Mouse (Mus musculus): ENCODE measurements around the gene 2810408A11Rik. TPM values are rescaled to one million over a fixed set of nuclear protein-coding genes. Genes with fewer than 3 reads are reported as not detected.

Gene 2810408A11Rik
- polyA plus RNA-seq, 1 experiment from 2014 or later, result 32.8 TPM

GRCm38 (mm10) chr11:69878952-69879351 lies 21.8 kb downstream of the 2810408A11Rik start:
- Histone ChIP-seq H3K27me3 (no peaks in the 10 kb centered on the region), H3K9me3 (no peaks in the 10 kb centered on the region), H3K36me3 (no peaks in the 10 kb centered on the region), H3K4me2 (peak overlapping the region; percentile 82), H3K4me3 (replicated peaks) (no peak overlapping the region), H3K4me1 (replicated peaks) (peaks cover 43% of the 10 kb centered on the region), H3K27ac (no peak overlapping the region), H3K9ac (replicated peaks) (0 out of 2 replicates have a peak overlapping the region, but pooled peaks have one; percentile 18)
- WGBS, result 92% methylated on average over 6 of the region's 6 CpGs
- no peak for ATAC-seq (ENCODE audit: insufficient number of reproducible peaks, insufficient read depth, low FRiP score, low TSS enrichment, low read depth)

GRCm38 (mm10) chr11:69878399-69878798 lies 22.4 kb downstream of the 2810408A11Rik start:
- no peak overlapping the region for H3K9ac ChIP-seq (replicated peaks)
- H3K4me1 ChIP-seq (replicated peaks), result peaks cover 43% of the 10 kb centered on the region
- H3K4me3 ChIP-seq (replicated peaks), result no peak overlapping the region
- H3K9me3 ChIP-seq, result no peaks in the 10 kb centered on the region
- H3K27me3 ChIP-seq, result no peaks in the 10 kb centered on the region
- ATAC-seq (ENCODE audit: insufficient number of reproducible peaks, insufficient read depth, low FRiP score, low TSS enrichment, low read depth), result no peak
- WGBS, result 89% methylated on average over 3 of the region's 3 CpGs
- no peaks in the 10 kb centered on the region for H3K36me3 ChIP-seq
- no peak overlapping the region for H3K27ac ChIP-seq
- no peak overlapping the region for H3K4me2 ChIP-seq

- Histone ChIP-seq H3K27ac (peak within 1 kb of the TSS; percentile 31; the same call in 1 of the 2 replicates), H3K4me1 (replicated peaks) (peaks cover 43% of the 10 kb centered on the region), H3K27me3 (no peaks in the 10 kb centered on the region), H3K9me3 (no peaks in the 10 kb centered on the region), H3K4me3 (replicated peaks) (peak within 1 kb of the TSS; percentile 11; the same call in 1 of the 2 replicates), H3K36me3 (no peaks in the 10 kb centered on the region), H3K4me2 (peak within 1 kb of the TSS; percentile 47), H3K9ac (replicated peaks) (no peak within 1 kb of the TSS)
- no peak for ATAC-seq (ENCODE audit: insufficient number of reproducible peaks, insufficient read depth, low FRiP score, low TSS enrichment, low read depth)
- 89% methylated on average over 11 of the region's 11 CpGs for WGBS
Observed at GRCm38 (mm10) chr11:69877878-69878277, 22.9 kb downstream of the 2810408A11Rik start, which contains the start of gene Tmem95. Gene Tmem95 (minus strand): TSS chr11:69878018.

GRCm38 (mm10) chr11:69876867-69877266 lies 23.9 kb downstream of the 2810408A11Rik start:
- H3K9me3 ChIP-seq, result no peaks in the 10 kb centered on the region
- peak overlapping the region; percentile 11; the same call in 1 of the 2 replicates for H3K4me3 ChIP-seq (replicated peaks)
- H3K9ac ChIP-seq (replicated peaks), result no peak overlapping the region
- peak overlapping the region; percentile 31; the same call in 1 of the 2 replicates for H3K27ac ChIP-seq
- peak overlapping the region; percentile 47 for H3K4me2 ChIP-seq
- no peak for ATAC-seq (ENCODE audit: insufficient number of reproducible peaks, insufficient read depth, low FRiP score, low TSS enrichment, low read depth)
- H3K4me1 ChIP-seq (replicated peaks), result peaks cover 42% of the 10 kb centered on the region
- H3K27me3 ChIP-seq, result no peaks in the 10 kb centered on the region
- 3% methylated on average over 12 of the region's 12 CpGs for WGBS
- H3K36me3 ChIP-seq, result no peaks in the 10 kb centered on the region

- Histone ChIP-seq H3K9me3 (no peaks in the 10 kb centered on the region), H3K9ac (replicated peaks) (no peak overlapping the region), H3K4me1 (replicated peaks) (peaks cover 35% of the 10 kb centered on the region), H3K27ac (peak overlapping the region; percentile 30; the same call in 1 of the 2 replicates), H3K4me2 (no peak overlapping the region), H3K36me3 (no peaks in the 10 kb centered on the region), H3K4me3 (replicated peaks) (no peak overlapping the region), H3K27me3 (no peaks in the 10 kb centered on the region)
- WGBS, result 70% methylated on average over 7 of the region's 7 CpGs
- ATAC-seq (ENCODE audit: insufficient number of reproducible peaks, insufficient read depth, low FRiP score, low TSS enrichment, low read depth), result no peak
Observed at GRCm38 (mm10) chr11:69876186-69876585, 24.6 kb downstream of the 2810408A11Rik start.

DNA sequence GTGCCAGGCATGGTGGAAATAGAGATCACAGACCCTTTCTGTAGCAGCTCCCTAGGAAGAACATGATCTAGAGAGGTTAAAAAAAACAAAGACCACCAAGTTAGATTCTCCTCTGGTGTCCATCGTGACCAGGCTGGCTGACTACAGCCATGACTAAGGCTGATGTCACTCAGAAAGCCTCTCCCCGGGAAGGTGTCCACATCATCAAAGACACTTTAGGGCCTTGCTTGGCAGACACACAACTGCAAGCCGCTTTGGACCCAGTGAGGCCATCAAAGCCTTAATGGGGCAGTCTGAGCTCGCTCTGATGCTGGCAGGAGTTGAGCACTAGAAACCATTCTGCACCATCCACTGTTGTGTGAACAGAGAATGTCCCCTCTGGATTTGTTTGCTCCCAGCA lies 28.3 kb downstream of the 2810408A11Rik start:
- 74% methylated on average over 4 of the region's 4 CpGs for WGBS
- Histone ChIP-seq H3K9me3 (no peaks in the 10 kb centered on the region), H3K4me3 (replicated peaks) (no peak overlapping the region), H3K4me1 (replicated peaks) (peaks cover 16% of the 10 kb centered on the region; the same call in 1 of the 2 replicates), H3K27me3 (0 out of 2 replicates have a peak, but pooled peaks cover 2% of the 10 kb centered on the region), H3K4me2 (no peak overlapping the region), H3K36me3 (no peaks in the 10 kb centered on the region), H3K9ac (replicated peaks) (no peak overlapping the region), H3K27ac (no peak overlapping the region)
- no peak for ATAC-seq (ENCODE audit: insufficient number of reproducible peaks, insufficient read depth, low FRiP score, low TSS enrichment, low read depth)

GRCm38 (mm10) chr11:69871822-69872221 lies 29.0 kb downstream of the 2810408A11Rik start:
- ATAC-seq (ENCODE audit: insufficient number of reproducible peaks, insufficient read depth, low FRiP score, low TSS enrichment, low read depth), result no peak
- no peak overlapping the region for H3K4me3 ChIP-seq (replicated peaks)
- peaks cover 10% of the 10 kb centered on the region; the same call in 1 of the 2 replicates for H3K4me1 ChIP-seq (replicated peaks)
- no peak overlapping the region for H3K4me2 ChIP-seq
- no peaks in the 10 kb centered on the region for H3K36me3 ChIP-seq
- no peak overlapping the region for H3K9ac ChIP-seq (replicated peaks)
- 0 out of 2 replicates have a peak, but pooled peaks cover 4% of the 10 kb centered on the region for H3K27me3 ChIP-seq
- WGBS, result 86% methylated on average over 7 of the region's 7 CpGs
- no peak overlapping the region for H3K27ac ChIP-seq
- H3K9me3 ChIP-seq, result no peaks in the 10 kb centered on the region

DNA sequence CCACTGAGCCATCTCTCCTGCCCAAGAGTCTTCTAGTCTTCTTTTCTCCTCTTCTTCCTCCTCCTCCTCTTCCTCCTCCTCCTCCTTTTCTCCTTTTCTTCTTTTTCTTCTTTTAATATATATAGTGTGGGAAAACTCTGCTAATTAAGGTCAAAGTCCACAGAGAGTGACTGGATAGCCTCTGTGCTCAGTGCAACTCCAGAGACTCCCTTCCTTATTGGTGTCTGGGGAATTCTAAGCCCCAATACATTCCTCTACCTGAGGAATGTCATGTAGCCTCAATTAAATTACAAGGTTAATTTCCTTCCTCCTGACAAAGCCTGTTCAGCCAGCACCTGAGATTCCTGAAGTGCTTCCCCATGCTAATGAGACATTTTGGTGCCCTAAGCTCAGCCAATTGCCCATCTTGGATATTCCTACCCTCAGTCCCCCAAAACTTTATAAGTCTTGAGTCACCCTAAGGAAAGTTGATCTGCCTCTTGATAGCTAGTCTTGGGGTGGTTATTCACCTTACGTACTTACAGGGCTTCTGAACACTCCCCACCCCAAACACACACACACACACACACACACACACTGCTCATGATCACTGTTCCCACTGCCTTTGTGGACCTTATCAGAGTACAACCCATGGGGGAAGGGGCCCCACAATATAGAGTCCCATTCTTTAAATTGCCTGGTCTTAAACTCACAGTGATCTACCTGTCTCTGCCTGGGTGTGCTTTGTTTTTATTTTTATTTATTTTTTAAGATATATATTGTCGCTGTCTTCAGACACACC lies 30.3 kb downstream of the 2810408A11Rik start:
- H3K36me3 ChIP-seq, result no peaks in the 10 kb centered on the region
- H3K27me3 ChIP-seq, result 0 out of 2 replicates have a peak, but pooled peaks cover 4% of the 10 kb centered on the region
- no peak overlapping the region for H3K9ac ChIP-seq (replicated peaks)
- no peak overlapping the region for H3K4me3 ChIP-seq (replicated peaks)
- H3K27ac ChIP-seq, result no peak overlapping the region
- H3K4me1 ChIP-seq (replicated peaks), result 0 out of 2 replicates have a peak, but pooled peaks cover 4% of the 10 kb centered on the region
- H3K4me2 ChIP-seq, result no peak overlapping the region
- no peak for ATAC-seq (ENCODE audit: insufficient number of reproducible peaks, insufficient read depth, low FRiP score, low TSS enrichment, low read depth)
- 88% methylated on average over 2 of the region's 2 CpGs for WGBS
- H3K9me3 ChIP-seq, result no peaks in the 10 kb centered on the region

DNA sequence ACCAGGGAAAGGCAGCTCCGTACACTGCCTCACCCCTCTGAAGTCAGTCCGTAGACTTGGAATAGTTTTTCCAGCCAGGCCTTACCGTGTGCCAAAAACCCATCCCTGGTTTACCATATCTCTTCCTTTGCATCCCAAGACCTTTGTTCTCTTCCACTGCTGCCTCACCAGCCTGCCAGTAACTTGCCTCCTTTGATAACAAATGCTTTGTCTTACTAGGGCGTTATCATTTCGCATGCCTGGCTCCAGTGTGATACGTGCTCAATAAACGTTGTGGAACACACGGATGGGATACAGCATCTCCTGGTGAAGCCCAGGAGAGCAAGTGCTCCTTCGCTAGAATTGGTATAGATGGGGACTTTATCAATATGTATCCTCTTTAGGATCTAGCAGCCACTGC lies 33.5 kb downstream of the 2810408A11Rik start:
- no peak overlapping the region for H3K27ac ChIP-seq
- no peaks in the 10 kb centered on the region for H3K36me3 ChIP-seq
- no peak overlapping the region for H3K4me2 ChIP-seq
- H3K9ac ChIP-seq (replicated peaks), result no peak overlapping the region
- no peak for ATAC-seq (ENCODE audit: insufficient number of reproducible peaks, insufficient read depth, low FRiP score, low TSS enrichment, low read depth)
- peaks cover 7% of the 10 kb centered on the region; the same call in 1 of the 2 replicates for H3K27me3 ChIP-seq
- no peaks in the 10 kb centered on the region for H3K9me3 ChIP-seq
- no peak overlapping the region for H3K4me3 ChIP-seq (replicated peaks)
- 70% methylated on average over 9 of the region's 9 CpGs for WGBS
- H3K4me1 ChIP-seq (replicated peaks), result 0 out of 2 replicates have a peak, but pooled peaks cover 4% of the 10 kb centered on the region

GRCm38 (mm10) chr11:69865561-69865960 lies 35.2 kb downstream of the 2810408A11Rik start:
- WGBS, result 78% methylated on average over 9 of the region's 9 CpGs
- no peak overlapping the region for H3K27ac ChIP-seq
- no peaks in the 10 kb centered on the region for H3K9me3 ChIP-seq
- 0 out of 2 replicates have a peak, but pooled peaks cover 4% of the 10 kb centered on the region for H3K4me1 ChIP-seq (replicated peaks)
- no peak overlapping the region for H3K9ac ChIP-seq (replicated peaks)
- no peak for ATAC-seq (ENCODE audit: insufficient number of reproducible peaks, insufficient read depth, low FRiP score, low TSS enrichment, low read depth)
- peaks cover 11% of the 10 kb centered on the region for H3K27me3 ChIP-seq
- H3K4me3 ChIP-seq (replicated peaks), result no peak overlapping the region
- no peaks in the 10 kb centered on the region for H3K36me3 ChIP-seq
- H3K4me2 ChIP-seq, result no peak overlapping the region

DNA sequence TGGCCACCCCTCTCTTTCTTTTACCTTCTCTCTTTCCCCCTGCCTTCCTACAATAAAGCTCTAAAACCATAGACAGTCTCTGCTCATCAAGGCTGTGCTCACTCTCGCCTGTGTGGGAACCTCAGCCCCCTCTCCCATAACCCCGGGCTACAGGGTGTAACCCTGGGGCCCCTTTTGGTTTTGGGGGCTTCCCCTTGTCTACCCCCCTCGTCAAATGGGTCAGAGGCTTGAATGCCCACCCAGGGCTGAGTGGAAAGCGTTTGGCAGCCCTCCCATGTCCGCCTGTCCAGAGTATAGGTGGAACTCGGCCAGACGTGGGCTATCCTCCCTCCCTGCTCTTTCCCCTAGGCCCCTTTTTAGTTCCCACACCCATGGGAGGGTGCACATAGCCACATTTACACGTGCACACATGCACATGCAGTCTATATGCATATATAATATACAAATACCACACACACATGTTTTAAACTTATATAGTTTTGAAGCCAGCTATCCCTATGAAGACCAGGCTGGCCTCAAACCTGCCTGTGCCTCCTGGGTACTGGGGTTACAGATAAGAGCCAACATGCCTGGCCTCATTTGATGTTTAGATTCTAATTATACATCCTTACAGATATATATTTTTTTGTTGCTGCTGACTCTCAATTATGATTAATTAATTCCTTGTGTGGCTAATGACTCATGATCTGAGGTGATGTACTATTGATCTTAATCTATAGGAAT lies 36.5 kb downstream of the 2810408A11Rik start:
- H3K4me1 ChIP-seq (replicated peaks), result no peaks in the 10 kb centered on the region
- no peak for ATAC-seq (ENCODE audit: insufficient number of reproducible peaks, insufficient read depth, low FRiP score, low TSS enrichment, low read depth)
- no peak overlapping the region for H3K4me3 ChIP-seq (replicated peaks)
- no peak overlapping the region for H3K4me2 ChIP-seq
- no peak overlapping the region for H3K27ac ChIP-seq
- H3K9ac ChIP-seq (replicated peaks), result no peak overlapping the region
- peaks cover 19% of the 10 kb centered on the region for H3K27me3 ChIP-seq
- no peaks in the 10 kb centered on the region for H3K36me3 ChIP-seq
- H3K9me3 ChIP-seq, result no peaks in the 10 kb centered on the region
- WGBS, result 61% methylated on average over 8 of the region's 8 CpGs

All from limb, embryonic 12.5 days (tissue).